Mouse (Mus musculus): ENCODE data around the gene Elk3. TPM values are rescaled to one million over a fixed set of nuclear protein-coding genes. Genes with fewer than 3 reads are reported as not detected.

The Elk3 gene
- polyA plus RNA-seq, 1 experiment from 2014 or later = 65.2 TPM

- in situ Hi-C loops (cut with MboI; ENCODE audit: low pct_unique_long_range_greater_than_20kb) = no loop called here
- DNase-seq (ENCODE audit: low read depth, low spot score) (no peak), ATAC-seq (no peak)
- CTCF ChIA-PET = no interaction called here
- POLR2A ChIA-PET = no interaction called here
- no peaks in the 10 kb centered on the region for H3K27me3 ChIP-seq
- no peak for TF ChIP-seq CTCF (IDR thresholded peaks at IDR 0.05)
These were observed 40.0 kb downstream of the Elk3 start for GRCm38 (mm10) chr10:93270889-93271460.

GRCm38 (mm10) chr10:93269744-93270143, 41.2 kb downstream of the Elk3 start:
- ChIA-PET POLR2A (no interaction called here), CTCF (interaction anchor here (1.0 to 1.2 kb wide), 2 partner anchors 15 to 16 kb away, joined by 3 to 4 read pairs; no protein-coding TSS in a partner anchor)
- DNase-seq (ENCODE audit: low read depth, low spot score) (no peak), ATAC-seq (no peak)
- TF ChIP-seq CTCF (IDR thresholded peaks at IDR 0.05) = no peak
- in situ Hi-C loops (cut with MboI; ENCODE audit: low pct_unique_long_range_greater_than_20kb) = no loop called here
- no peaks in the 10 kb centered on the region for H3K27me3 ChIP-seq

GRCm38 (mm10) chr10:93268339-93268738, 42.6 kb downstream of the Elk3 start:
- in situ Hi-C loops (cut with MboI; ENCODE audit: low pct_unique_long_range_greater_than_20kb) = no loop called here
- POLR2A ChIA-PET = no interaction called here
- DNase-seq (ENCODE audit: low read depth, low spot score) (no peak), ATAC-seq (no peak)
- TF ChIP-seq CTCF (IDR thresholded peaks at IDR 0.05) = no peak
- CTCF ChIA-PET = no interaction called here
- H3K27me3 ChIP-seq = no peaks in the 10 kb centered on the region

- ATAC-seq (no peak), DNase-seq (ENCODE audit: low read depth, low spot score) (no peak)
- in situ Hi-C loops (cut with MboI; ENCODE audit: low pct_unique_long_range_greater_than_20kb) = no loop called here
- CTCF ChIA-PET = no interaction called here
- TF ChIP-seq CTCF (IDR thresholded peaks at IDR 0.05) = no peak
- H3K27me3 ChIP-seq = no peaks in the 10 kb centered on the region
- POLR2A ChIA-PET = no interaction called here
These were observed 43.4 kb downstream of the Elk3 start for GRCm38 (mm10) chr10:93267509-93267908.

- no peak for TF ChIP-seq CTCF (IDR thresholded peaks at IDR 0.05)
- in situ Hi-C loops (cut with MboI; ENCODE audit: low pct_unique_long_range_greater_than_20kb) = no loop called here
- CTCF ChIA-PET = no interaction called here
- POLR2A ChIA-PET = no interaction called here
- no peaks in the 10 kb centered on the region for H3K27me3 ChIP-seq
- ATAC-seq (no peak), DNase-seq (ENCODE audit: low read depth, low spot score) (no peak)
These were observed 44.4 kb downstream of the Elk3 start for GRCm38 (mm10) chr10:93266521-93266920.

- H3K27me3 ChIP-seq = no peaks in the 10 kb centered on the region
- DNase-seq (ENCODE audit: low read depth, low spot score) = no peak
- in situ Hi-C loops (cut with MboI; ENCODE audit: low pct_unique_long_range_greater_than_20kb) = no loop called here
- CTCF ChIA-PET = no interaction called here
- POLR2A ChIA-PET = no interaction called here
- no peak for TF ChIP-seq CTCF (IDR thresholded peaks at IDR 0.05)
- ATAC-seq = no peak
These were observed 45.1 kb downstream of the Elk3 start for GRCm38 (mm10) chr10:93265833-93266232.

GRCm38 (mm10) chr10:93264001-93264400, 46.9 kb downstream of the Elk3 start:
- CTCF ChIA-PET = interaction anchor here (1.1 to 1.8 kb wide), 2 partner anchors 9 to 27 kb away, joined by 3 to 7 read pairs; no protein-coding TSS in a partner anchor
- H3K27me3 ChIP-seq = no peaks in the 10 kb centered on the region
- TF ChIP-seq CTCF (IDR thresholded peaks at IDR 0.05) = no peak
- in situ Hi-C loops (cut with MboI; ENCODE audit: low pct_unique_long_range_greater_than_20kb) = no loop called here
- no peak for DNase-seq (ENCODE audit: low read depth, low spot score)
- POLR2A ChIA-PET = interaction anchor here (1.9 kb wide), 1 partner anchor 13 kb away, joined by 6 read pairs; no protein-coding TSS in a partner anchor
- ATAC-seq = no peak

GRCm38 (mm10) chr10:93263431-93263830, 47.5 kb downstream of the Elk3 start:
- ATAC-seq = no peak
- no peaks in the 10 kb centered on the region for H3K27me3 ChIP-seq
- CTCF ChIA-PET = interaction anchor here (1.1 to 3.7 kb wide), 3 partner anchors 9 to 28 kb away, joined by 3 to 16 read pairs (median 7); no protein-coding TSS in a partner anchor
- no peak for TF ChIP-seq CTCF (IDR thresholded peaks at IDR 0.05)
- POLR2A ChIA-PET = interaction anchor here (0.6 to 1.9 kb wide), 2 partner anchors 9 to 13 kb away, joined by 3 to 6 read pairs; no protein-coding TSS in a partner anchor
- in situ Hi-C loops (cut with MboI; ENCODE audit: low pct_unique_long_range_greater_than_20kb) = no loop called here
- DNase-seq (ENCODE audit: low read depth, low spot score) = no peak

GRCm38 (mm10) chr10:93261981-93262499, 48.9 kb downstream of the Elk3 start:
- no peak for DNase-seq (ENCODE audit: low read depth, low spot score)
- no peak for ATAC-seq
- H3K27me3 ChIP-seq = no peaks in the 10 kb centered on the region
- CTCF ChIA-PET = interaction anchor here (0.8 to 3.7 kb wide), 2 partner anchors 11 kb away, joined by 3 to 16 read pairs; no protein-coding TSS in a partner anchor
- in situ Hi-C loops (cut with MboI; ENCODE audit: low pct_unique_long_range_greater_than_20kb) = no loop called here
- POLR2A ChIA-PET = interaction anchor here (1.0 to 1.9 kb wide), 2 partner anchors 11 kb away, joined by 4 to 6 read pairs; no protein-coding TSS in a partner anchor
- TF ChIP-seq CTCF (IDR thresholded peaks at IDR 0.05) = no peak

- H3K27me3 ChIP-seq = no peaks in the 10 kb centered on the region
- DNase-seq (ENCODE audit: low read depth, low spot score) (no peak), ATAC-seq (peak; percentile 84)
- ChIA-PET CTCF (interaction anchor here (0.8 to 3.7 kb wide), 4 partner anchors 8 to 11 kb away, joined by 3 to 16 read pairs (median 3); no protein-coding TSS in a partner anchor), POLR2A (interaction anchor here (1.0 kb wide), 1 partner anchor 12 kb away, joined by 4 read pairs; no protein-coding TSS in a partner anchor)
- in situ Hi-C loops (cut with MboI; ENCODE audit: low pct_unique_long_range_greater_than_20kb) = no loop called here
- no peak for TF ChIP-seq CTCF (IDR thresholded peaks at IDR 0.05)
These were observed 49.6 kb downstream of the Elk3 start for GRCm38 (mm10) chr10:93261132-93261980.

Measured in Patski (cell line).